Mouse (Mus musculus): Measurements from ENCODE around the gene Nfe2l3.
A peak's percentile ranks its signal among the peaks of the same experiment; 100 is the strongest.

Gene Nfe2l3

GRCm38 (mm10) chr6:51486731-51487130, 54.3 kb downstream of the Nfe2l3 start:
- peak; percentile 69 for DNase-seq

GRCm38 (mm10) chr6:51489787-51490186, 57.3 kb downstream of the Nfe2l3 start:
- DNase-seq: peak; percentile 98

DNA sequence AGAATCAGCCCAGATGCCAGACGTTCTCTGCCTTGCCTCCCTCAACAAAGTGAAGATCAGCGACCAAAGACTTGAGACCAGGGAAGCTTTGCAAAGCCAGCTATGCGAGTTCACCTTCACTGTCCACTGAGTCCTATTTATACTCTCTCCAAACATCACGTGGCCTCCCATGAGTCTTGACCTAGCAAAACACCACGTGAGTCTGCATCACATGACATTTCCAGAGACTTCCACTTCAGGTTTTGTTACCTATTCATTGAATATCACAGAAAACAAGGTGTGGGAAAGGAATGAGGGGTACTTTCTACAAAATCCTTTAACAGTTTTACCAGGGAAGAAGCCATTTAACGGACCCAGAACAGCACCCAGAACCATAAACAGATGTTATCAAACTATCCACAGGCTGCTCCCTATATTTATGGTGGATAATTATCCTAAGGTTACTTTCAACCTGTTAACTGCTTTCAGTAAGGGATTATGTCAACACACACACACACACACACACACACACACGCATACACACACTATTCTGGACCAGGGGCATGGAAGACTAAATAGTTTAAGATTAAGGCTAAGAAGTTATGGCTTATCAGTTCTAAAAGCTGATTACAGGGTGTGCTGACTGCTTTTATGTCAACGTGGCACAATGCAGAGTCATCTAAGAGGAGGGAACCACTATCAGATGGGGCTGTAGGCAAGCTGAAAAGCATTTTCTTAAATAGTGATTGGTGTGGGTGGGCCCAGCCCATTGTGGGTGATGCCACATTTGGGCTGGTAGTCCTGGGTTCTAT, 65.0 kb downstream of the Nfe2l3 start:
- DNase-seq: peak; percentile 25

DNA sequence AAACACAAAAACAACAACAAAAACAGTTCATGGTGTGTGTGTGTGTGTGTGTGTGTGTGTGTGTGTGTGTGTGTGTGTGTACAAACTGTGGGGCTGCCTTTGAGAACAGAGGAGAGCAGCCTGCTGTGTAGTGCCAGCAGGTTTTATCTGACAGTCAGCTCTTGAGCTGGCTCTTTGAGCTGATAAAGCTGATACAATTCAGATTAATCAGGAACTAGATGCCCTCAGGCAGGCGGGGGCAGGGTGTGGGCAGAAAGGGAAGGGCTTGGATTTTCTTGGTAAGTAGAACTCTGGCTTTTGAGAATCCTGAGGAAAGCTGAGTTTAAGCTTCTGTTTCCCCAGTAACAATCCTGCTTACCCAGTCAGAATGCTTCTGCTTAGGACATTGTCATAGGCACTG, 73.2 kb downstream of the Nfe2l3 start:
- no peak for DNase-seq

DNA sequence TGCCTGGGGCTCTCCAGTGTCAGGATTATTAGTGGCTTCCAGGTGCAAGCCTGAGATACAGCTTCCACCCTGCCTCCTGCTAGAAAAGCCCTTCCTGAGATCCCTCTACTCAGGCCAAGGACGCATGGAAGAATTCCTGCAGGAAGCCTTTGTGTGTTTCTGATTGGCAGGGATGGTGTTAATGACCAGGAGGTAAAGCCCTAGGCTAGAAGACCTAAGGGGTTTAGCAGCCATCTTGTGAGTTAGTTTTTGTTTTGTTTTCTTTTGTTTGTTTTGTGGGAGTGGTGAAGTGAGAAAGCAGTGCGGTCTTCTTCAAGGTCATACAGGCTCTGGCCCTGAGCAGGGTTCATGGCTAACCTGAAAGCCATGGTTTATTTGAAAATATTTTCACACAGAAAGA, 75.1 kb downstream of the Nfe2l3 start:
- no peak for DNase-seq
